Mouse (Mus musculus) brain, embryonic 14.5 days (tissue): ENCODE measurements around the gene Hist1h2ag.

Experiments
- CTCF ChIP-seq: fragments of 200-500 bp; IDR thresholded peaks from 2 replicates; pipeline ENCODE4 v1.5.1; 2012; ENCODE audit warnings: inconsistent platforms, mild to moderate bottlenecking, moderate library complexity, borderline replicate concordance; ENCODE audit not compliant: insufficient read depth, insufficient read length; ENCODE audit errors: extremely low read depth
- POLR2A ChIP-seq: fragments of 200-500 bp; IDR thresholded peaks from 2 replicates; pipeline ENCODE4 v1.6.1; 2012; ENCODE audit warnings: mild to moderate bottlenecking, inconsistent platforms, borderline replicate concordance; ENCODE audit not compliant: poor library complexity, insufficient read depth, insufficient read length, severe bottlenecking; ENCODE audit errors: extremely low read depth

DNA sequence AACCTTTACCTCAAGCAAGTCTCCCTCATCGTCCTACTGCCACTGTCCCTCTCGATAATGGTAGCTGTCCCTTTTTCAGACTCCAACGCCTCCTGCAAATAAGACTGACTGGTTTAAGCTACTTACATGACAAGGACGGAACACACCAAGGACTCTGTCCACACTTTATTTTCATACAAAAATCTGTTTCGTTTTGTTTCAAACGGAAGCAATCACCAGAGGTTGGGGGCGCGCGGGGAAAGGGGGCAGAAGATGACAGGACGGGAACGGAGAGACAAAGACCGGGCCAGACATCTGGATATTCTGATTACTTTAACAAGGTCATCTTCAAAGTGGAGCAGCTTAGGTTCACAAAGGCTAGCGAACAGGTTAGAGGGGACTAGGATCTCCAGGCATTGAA, 29.0 kb downstream of the Hist1h2ag start:
- TF ChIP-seq CTCF (no peak), POLR2A (no peak)
